Mouse (Mus musculus): Measurements from ENCODE around the gene Nagpa.
"Not testable (repeated sequence)": the region's sequence is repeated elsewhere in the genome, so short reads cannot be mapped to it uniquely, and the experiment has no call there.

The Nagpa gene

GRCm38 (mm10) chr16:5203668-5204433, at the start of gene Nagpa:
Nagpa (minus strand) TSS chr16:5204012.
- DNase-seq: peak; percentile 79

DNA sequence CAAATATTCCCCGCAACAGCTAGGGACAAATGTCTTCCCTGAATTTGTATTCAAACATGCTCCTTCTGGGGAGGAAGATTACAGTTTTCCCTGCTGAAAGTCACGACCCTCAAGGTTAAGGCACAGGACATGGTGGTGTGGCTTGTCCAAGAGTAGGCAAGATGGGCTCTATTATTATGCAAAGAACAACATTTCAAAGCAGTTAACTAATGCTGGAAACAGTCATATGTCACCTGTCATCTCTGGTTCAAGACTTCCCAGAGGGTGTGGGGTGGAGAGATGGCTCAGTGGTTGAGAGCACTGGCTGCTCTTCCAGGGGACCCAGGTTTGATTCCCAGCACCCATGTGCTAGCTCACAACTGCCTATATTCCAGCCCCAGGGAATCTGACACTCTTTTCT, 48.4 kb upstream of the Nagpa start:
- DNase-seq: no peak

DNA sequence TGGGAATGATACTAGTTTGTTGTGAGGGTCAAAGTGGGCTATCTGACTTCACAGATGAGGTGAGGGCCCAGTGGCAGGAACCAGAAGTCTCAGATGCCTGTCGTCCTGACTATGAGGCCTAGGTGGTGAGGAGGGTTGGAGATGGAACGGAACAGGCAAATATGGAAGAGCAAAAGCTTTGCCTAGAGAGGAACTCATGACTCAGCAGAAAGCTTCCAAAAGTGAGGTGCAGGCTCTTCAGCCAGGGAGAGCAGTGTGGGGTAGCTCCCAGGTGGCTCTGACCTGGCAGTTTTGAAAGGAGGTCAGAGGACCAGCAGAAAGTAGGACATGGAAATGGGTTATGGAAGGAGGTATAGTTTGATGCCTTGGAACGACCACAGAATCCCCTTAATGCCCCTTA, 47.1 kb upstream of the Nagpa start:
- no peak for DNase-seq

GRCm38 (mm10) chr16:5244411-5244810, 40.6 kb upstream of the Nagpa start:
- DNase-seq: peak; percentile 38

- DNase-seq: no peak
Measured at GRCm38 (mm10) chr16:5242882-5243281, 39.1 kb upstream of the Nagpa start.

GRCm38 (mm10) chr16:5242355-5242754, 38.5 kb upstream of the Nagpa start:
- no peak for DNase-seq

DNA sequence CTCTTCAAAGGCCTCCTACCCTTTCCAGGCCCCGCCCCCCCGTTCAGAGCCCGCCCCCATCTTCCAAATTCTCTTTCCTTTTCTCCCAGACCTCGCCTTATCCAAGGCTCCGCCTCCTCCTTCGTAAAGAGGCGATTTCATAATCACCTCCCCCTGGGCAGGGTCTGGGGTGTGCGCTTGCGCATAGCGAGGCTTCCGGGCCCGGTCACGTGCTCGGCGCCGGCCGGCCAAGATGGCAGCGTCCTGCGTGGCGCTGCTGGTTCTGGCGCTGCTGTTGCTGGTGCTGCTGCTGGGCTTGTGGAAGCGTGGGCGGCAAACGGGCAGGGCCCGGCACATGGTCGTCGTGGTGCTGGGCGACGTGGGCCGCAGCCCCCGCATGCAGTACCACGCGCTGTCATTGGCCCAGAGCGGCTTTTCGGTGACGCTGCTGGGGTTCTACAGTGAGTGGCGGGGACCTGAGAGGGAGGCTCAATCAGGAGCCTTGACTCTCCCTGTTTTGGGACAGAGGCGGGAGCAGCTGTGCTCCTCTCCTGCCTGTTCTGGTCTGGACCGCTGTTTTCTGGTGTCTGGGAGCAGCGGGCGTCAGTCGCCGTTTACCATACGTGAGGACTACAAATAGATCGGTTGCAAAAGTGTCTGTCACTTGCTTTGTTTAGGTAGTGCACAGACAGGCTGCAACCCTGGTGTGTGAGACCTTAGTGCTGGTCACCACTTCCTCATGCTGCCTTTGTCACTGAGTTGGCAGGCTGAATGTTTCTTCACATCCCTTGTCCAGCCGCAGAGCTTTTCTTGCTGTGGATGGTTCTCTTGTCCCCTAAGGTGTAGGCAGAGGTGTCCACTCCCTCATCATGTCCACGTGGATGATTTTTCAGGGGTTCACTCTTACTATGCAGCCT, 29.9 kb upstream of the Nagpa start, which contains the start of gene Alg1:
TSS of gene Alg1 (plus strand) at position 204 of the 896 bp plus-strand sequence.
- peak; percentile 94 for DNase-seq

DNA sequence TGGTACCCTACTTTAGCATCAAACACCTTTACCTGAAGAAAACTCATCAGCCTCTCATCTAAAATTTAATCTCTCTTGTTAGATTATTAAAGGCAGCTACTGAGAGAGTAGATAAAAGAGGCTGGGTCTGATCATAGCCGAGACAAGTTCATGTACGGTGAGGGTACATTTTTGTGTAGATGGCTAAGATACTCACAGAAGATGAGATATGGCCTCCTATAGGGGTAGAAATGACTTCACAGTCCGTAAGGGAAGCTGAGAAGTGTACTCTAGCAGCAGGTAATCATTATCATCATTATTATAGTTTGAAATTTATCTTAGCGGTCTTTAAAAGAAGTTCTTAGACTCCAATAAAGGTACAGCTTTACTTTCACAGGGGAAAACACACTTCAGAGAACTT, 29.2 kb upstream of the Nagpa start:
- DNase-seq: no peak

DNA sequence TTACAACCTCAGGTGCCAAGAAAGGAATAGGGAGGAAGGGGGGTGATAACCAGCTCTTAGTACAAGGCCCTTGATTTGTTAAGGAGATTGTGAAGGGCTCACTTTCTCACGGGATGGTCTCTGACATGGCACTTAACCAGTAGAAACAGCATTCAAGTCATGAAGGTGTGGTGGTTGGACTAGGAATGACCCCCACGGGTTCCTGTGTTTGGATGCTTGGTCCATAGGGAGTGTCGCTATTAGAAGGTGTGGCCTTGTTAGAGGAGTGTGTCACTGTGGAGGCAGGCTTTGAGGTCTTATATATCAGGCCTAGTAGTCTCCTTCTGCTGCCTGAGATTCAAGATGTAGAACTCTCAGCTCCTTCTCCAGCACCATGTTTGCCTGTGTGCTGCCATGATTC, 24.3 kb upstream of the Nagpa start:
- DNase-seq: not testable (repeated sequence)

DNA sequence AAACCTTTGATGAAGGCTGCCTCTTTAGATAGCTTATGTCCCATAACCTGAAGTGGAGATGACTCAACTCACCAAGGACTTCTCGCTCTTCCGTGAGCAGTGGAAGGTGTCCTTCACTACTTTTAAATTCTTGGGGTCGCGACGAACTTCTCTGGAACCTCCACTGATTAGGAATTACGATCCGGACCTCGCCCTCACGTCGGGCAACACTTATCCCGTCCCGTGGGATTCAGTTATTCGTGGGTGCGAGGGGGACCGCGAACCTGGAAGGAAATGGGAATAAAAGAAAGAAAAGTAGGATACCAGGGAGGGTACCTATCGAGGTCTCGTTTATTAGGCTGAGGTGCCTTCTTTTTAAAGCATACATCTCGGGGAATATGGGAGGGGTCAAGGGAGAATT, 23.7 kb upstream of the Nagpa start:
- not testable (repeated sequence) for DNase-seq

GRCm38 (mm10) chr16:5226534-5226933, 22.7 kb upstream of the Nagpa start:
- DNase-seq: not testable (repeated sequence)

GRCm38 (mm10) chr16:5222140-5222539, 18.3 kb upstream of the Nagpa start, which contains the start of gene AU021092:
AU021092 (minus strand) TSS chr16:5222299.
- DNase-seq: no peak

DNA sequence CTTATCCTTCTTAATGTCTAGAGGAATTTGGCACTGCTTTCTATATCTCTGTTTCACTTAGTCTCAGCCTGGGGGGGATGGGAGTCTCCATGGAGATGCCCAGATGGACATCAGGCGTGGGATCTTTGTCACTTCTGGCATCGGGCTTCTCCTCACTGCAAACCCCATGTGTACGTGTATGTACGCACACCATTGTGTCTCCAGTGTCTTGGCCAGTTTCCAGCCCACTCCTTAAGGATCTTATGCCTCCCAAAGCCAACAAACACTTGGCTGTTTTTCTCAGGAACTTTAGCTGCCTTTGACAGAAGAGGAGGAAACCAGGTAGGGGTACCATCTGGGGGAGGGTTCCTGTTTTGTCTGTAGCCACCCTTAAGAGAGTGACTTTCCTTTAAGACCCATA, 17.6 kb upstream of the Nagpa start:
- DNase-seq: no peak

DNA sequence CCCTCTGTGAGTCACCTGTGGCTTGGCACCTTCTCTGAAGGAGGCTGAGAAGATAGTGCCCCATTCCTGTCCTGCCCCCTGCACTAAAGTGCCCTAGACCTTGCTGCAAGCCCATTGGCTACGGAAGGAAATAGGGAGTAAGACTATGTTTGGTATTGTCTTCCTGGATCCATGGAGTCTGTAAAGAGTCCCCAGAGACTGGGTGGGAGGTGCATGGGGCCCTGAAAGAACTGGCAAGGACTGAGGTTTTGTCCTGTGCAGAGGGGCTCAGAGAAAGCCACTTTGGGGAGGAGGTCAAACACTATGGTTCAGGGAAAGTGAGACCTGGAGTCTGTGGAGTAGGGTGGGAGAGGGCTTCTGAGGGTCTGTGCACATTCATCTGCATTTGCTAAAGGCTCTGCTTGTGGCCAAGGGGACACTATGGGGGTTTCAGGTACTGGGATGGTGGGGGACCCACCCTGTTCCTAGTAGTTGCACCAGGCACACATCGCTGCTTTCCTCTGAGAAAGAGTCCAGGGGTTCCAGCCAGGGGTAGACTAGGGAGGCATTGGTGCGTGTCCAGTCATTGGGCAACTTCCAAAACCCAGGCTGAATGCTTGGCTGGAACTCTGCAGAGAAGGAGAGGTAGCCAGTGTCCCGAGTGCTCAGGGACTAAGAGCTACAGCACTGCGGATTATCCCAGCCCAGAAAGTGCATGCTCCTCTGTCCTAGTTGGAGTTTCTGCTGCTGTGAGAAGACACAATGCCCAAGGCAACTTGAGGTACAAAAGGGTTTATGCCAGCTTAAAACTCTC, 13.7 kb upstream of the Nagpa start:
- no peak for DNase-seq

- no peak for DNase-seq
Measured at GRCm38 (mm10) chr16:5216686-5217085, 12.9 kb upstream of the Nagpa start.

- DNase-seq: no peak
Measured at GRCm38 (mm10) chr16:5214126-5214525, 10.3 kb upstream of the Nagpa start.

DNA sequence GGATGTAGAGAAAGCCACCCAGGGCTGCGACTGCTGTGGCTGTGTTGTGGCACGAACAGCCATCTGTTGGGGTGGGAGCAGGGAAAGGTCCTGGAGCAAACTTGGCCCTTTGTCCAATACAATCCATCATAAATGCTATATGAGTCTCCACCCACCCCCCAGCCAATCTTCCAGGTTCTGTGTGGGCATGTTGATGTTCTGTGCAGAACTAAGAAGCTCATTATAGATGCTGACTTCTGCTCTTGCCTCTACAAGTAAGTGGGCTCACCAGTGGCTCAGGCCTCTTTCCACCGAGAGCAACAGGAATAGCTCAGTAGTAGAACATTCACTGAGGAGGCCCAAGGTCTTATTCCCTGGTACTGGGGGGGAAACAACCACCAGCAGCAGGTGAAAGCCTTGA, 8.3 kb upstream of the Nagpa start:
- DNase-seq: no peak

- no peak for DNase-seq
Measured at GRCm38 (mm10) chr16:5210365-5210764, 6.6 kb upstream of the Nagpa start.

DNA sequence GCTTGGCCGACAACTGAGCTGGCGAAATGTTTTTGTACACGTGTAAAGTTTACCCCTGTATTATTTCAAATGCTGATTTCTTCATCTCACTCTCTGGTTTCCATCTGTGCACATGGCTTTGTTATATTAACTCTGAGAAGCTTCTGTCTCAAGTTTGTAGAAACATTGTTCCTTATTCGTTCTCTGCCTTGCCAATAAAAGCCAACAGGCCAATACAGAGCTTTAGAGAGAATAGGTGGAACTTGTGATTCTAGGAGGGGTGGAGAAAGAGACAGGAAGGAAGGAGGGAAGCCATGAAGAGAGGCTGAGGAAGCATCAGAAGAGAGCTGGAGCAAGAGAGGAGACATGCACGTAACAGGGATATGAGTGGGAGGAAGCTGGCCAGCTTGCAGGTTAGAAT, 2.2 kb upstream of the Nagpa start:
- no peak for DNase-seq

GRCm38 (mm10) chr16:5205431-5205970, 1.7 kb upstream of the Nagpa start:
- DNase-seq: no peak

DNA sequence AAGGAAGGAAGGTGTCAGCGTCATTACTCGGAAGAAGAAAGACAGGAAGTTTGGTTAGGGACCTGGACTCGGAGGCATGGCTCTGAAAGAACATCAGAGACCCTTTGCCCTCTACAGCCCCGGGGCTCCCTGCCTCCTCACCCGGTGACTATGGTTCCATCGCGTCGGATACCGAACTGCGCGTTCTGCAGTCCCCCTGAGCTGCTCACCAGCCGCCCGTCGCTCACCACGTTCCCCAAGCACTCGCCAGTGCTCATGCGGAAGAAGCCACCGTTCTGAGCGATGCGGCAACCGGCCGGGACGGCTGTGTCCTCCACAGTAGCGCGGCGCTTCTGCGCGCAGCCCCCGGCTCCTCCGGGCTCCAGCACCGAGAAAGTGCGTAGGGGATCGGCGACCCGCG, 612 bp downstream of the Nagpa start:
- DNase-seq: peak; percentile 25

DNA sequence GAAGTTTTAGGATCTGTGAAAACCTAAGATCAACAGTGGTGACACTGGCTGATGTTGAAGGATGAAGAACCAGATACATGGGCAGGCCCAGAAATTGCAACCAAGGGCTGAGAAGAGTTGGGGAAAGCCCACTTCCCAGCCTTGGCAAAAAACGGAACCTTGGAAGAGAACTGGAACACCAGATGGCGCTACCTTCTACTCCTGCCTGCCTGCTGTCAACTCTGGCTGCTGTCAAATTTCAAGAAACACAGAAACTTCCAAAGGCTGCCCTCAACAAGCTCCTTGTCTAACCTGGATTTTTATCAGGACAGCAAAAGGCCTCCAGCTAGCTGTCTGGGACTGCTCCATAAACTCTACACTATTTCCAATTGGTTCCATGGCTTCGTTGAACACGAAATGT, 1.1 kb downstream of the Nagpa start:
- peak; percentile 37 for DNase-seq

- DNase-seq: no peak
Measured at GRCm38 (mm10) chr16:5195080-5195479, 8.7 kb downstream of the Nagpa start.
